Mouse (Mus musculus): ENCODE measurements at regions not wholly inside any gene's neighbourhood (a gene's known extent, or its start where the extent isn't known, plus 50 kb on each side); places are given as distances from the start of the nearest gene placed in this dataset.

GRCm38 (mm10) chr6:49893113-49893512 is 70.6 kb downstream of the Npy start:
- no peaks in the 10 kb centered on the region for H3K4me1 ChIP-seq (replicated peaks; ENCODE audit: low read depth, low read length)
- H3K27me3 ChIP-seq (ENCODE audit: insufficient read depth, low read length): no peaks in the 10 kb centered on the region
- no peaks in the 10 kb centered on the region for H3K36me3 ChIP-seq (ENCODE audit: insufficient read depth, low read length)
- H3K4me3 ChIP-seq (replicated peaks; ENCODE audit: low read length): no peak overlapping the region
- TF ChIP-seq NANOG (IDR thresholded peaks at IDR 0.05; ENCODE audit: borderline replicate concordance, low read length): no peak
- no peak for TF ChIP-seq POU5F1 (IDR thresholded peaks at IDR 0.05; ENCODE audit: borderline replicate concordance, low read length)
- TF ChIP-seq CTCF (conservative IDR thresholded peaks at IDR 0.05; ENCODE audit: low read length): no peak
- peaks cover 21% of the 10 kb centered on the region for H3K9me3 ChIP-seq (ENCODE audit: low read length)

GRCm38 (mm10) chr6:49899146-49899545 is 76.6 kb downstream of the Npy start:
- H3K4me3 ChIP-seq (replicated peaks; ENCODE audit: low read length): no peak overlapping the region

GRCm38 (mm10) chr6:49901512-49901911 is 79.0 kb downstream of the Npy start:
- no peaks in the 10 kb centered on the region for H3K4me1 ChIP-seq (replicated peaks; ENCODE audit: low read depth, low read length)
- H3K36me3 ChIP-seq (ENCODE audit: insufficient read depth, low read length): no peaks in the 10 kb centered on the region
- peaks cover 2% of the 10 kb centered on the region; the same call in 1 of the 2 replicates for H3K27me3 ChIP-seq (ENCODE audit: insufficient read depth, low read length)
- peaks cover 14% of the 10 kb centered on the region for H3K9me3 ChIP-seq (ENCODE audit: low read length)
- TF ChIP-seq POU5F1 (IDR thresholded peaks at IDR 0.05; ENCODE audit: borderline replicate concordance, low read length): no peak
- no peak for TF ChIP-seq CTCF (conservative IDR thresholded peaks at IDR 0.05; ENCODE audit: low read length)
- no peak for TF ChIP-seq NANOG (IDR thresholded peaks at IDR 0.05; ENCODE audit: borderline replicate concordance, low read length)
- H3K4me3 ChIP-seq (replicated peaks; ENCODE audit: low read length): no peak overlapping the region

More at GRCm38 (mm10) chr6:49899146-49899545, 76.6 kb downstream of the Npy start:
- Histone ChIP-seq H3K27me3 (ENCODE audit: insufficient read depth, low read length) (no peaks in the 10 kb centered on the region), H3K9me3 (ENCODE audit: low read length) (peaks cover 18% of the 10 kb centered on the region), H3K36me3 (ENCODE audit: insufficient read depth, low read length) (no peaks in the 10 kb centered on the region), H3K4me1 (replicated peaks; ENCODE audit: low read depth, low read length) (no peaks in the 10 kb centered on the region)
- no peak for TF ChIP-seq NANOG (IDR thresholded peaks at IDR 0.05; ENCODE audit: borderline replicate concordance, low read length)
- no peak for TF ChIP-seq CTCF (conservative IDR thresholded peaks at IDR 0.05; ENCODE audit: low read length)

GRCm38 (mm10) chr6:49904001-49904400 is 81.5 kb downstream of the Npy start:
- TF ChIP-seq NANOG (IDR thresholded peaks at IDR 0.05; ENCODE audit: borderline replicate concordance, low read length) (no peak), POU5F1 (IDR thresholded peaks at IDR 0.05; ENCODE audit: borderline replicate concordance, low read length) (no peak)
- Histone ChIP-seq H3K9me3 (ENCODE audit: low read length) (peaks cover 13% of the 10 kb centered on the region), H3K4me3 (replicated peaks; ENCODE audit: low read length) (no peak overlapping the region), H3K4me1 (replicated peaks; ENCODE audit: low read depth, low read length) (no peaks in the 10 kb centered on the region), H3K27me3 (ENCODE audit: insufficient read depth, low read length) (peaks cover 2% of the 10 kb centered on the region; the same call in 1 of the 2 replicates), H3K36me3 (ENCODE audit: insufficient read depth, low read length) (no peaks in the 10 kb centered on the region)

- H3K9me3 ChIP-seq (ENCODE audit: low read length): no peaks in the 10 kb centered on the region
These were observed 83.9 kb downstream of the Npy start for GRCm38 (mm10) chr6:49906456-49906855.

GRCm38 (mm10) chr6:49919089-49919812 is 96.7 kb downstream of the Npy start:
- Histone ChIP-seq H3K4me3 (replicated peaks; ENCODE audit: low read length) (no peak overlapping the region), H3K9me3 (ENCODE audit: low read length) (peaks cover 16% of the 10 kb centered on the region)
- TF ChIP-seq CTCF (conservative IDR thresholded peaks at IDR 0.05; ENCODE audit: low read length) (peak; percentile 28), NANOG (IDR thresholded peaks at IDR 0.05; ENCODE audit: borderline replicate concordance, low read length) (no peak), POU5F1 (IDR thresholded peaks at IDR 0.05; ENCODE audit: borderline replicate concordance, low read length) (no peak)

More at GRCm38 (mm10) chr6:49906456-49906855, 83.9 kb downstream of the Npy start:
- Histone ChIP-seq H3K4me1 (replicated peaks; ENCODE audit: low read depth, low read length) (no peaks in the 10 kb centered on the region), H3K27me3 (ENCODE audit: insufficient read depth, low read length) (peaks cover 2% of the 10 kb centered on the region; the same call in 1 of the 2 replicates), H3K4me3 (replicated peaks; ENCODE audit: low read length) (no peak overlapping the region), H3K36me3 (ENCODE audit: insufficient read depth, low read length) (no peaks in the 10 kb centered on the region)
- TF ChIP-seq POU5F1 (IDR thresholded peaks at IDR 0.05; ENCODE audit: borderline replicate concordance, low read length) (no peak), CTCF (conservative IDR thresholded peaks at IDR 0.05; ENCODE audit: low read length) (no peak), NANOG (IDR thresholded peaks at IDR 0.05; ENCODE audit: borderline replicate concordance, low read length) (no peak)

GRCm38 (mm10) chr6:49919813-49920170 is 97.3 kb downstream of the Npy start:
- Histone ChIP-seq H3K27me3 (ENCODE audit: insufficient read depth, low read length) (no peaks in the 10 kb centered on the region), H3K36me3 (ENCODE audit: insufficient read depth, low read length) (no peaks in the 10 kb centered on the region), H3K4me3 (replicated peaks; ENCODE audit: low read length) (no peak overlapping the region), H3K9me3 (ENCODE audit: low read length) (peaks cover 18% of the 10 kb centered on the region), H3K4me1 (replicated peaks; ENCODE audit: low read depth, low read length) (no peaks in the 10 kb centered on the region)
- no peak for TF ChIP-seq CTCF (conservative IDR thresholded peaks at IDR 0.05; ENCODE audit: low read length)
- TF ChIP-seq POU5F1 (IDR thresholded peaks at IDR 0.05; ENCODE audit: borderline replicate concordance, low read length): no peak
- TF ChIP-seq NANOG (IDR thresholded peaks at IDR 0.05; ENCODE audit: borderline replicate concordance, low read length): no peak

More at GRCm38 (mm10) chr6:49919089-49919812, 96.7 kb downstream of the Npy start:
- Histone ChIP-seq H3K36me3 (ENCODE audit: insufficient read depth, low read length) (no peaks in the 10 kb centered on the region), H3K27me3 (ENCODE audit: insufficient read depth, low read length) (no peaks in the 10 kb centered on the region), H3K4me1 (replicated peaks; ENCODE audit: low read depth, low read length) (no peaks in the 10 kb centered on the region)

- no peak for TF ChIP-seq NANOG (IDR thresholded peaks at IDR 0.05; ENCODE audit: borderline replicate concordance, low read length)
- TF ChIP-seq CTCF (conservative IDR thresholded peaks at IDR 0.05; ENCODE audit: low read length): no peak
- TF ChIP-seq POU5F1 (IDR thresholded peaks at IDR 0.05; ENCODE audit: borderline replicate concordance, low read length): no peak
- no peaks in the 10 kb centered on the region for H3K27me3 ChIP-seq (ENCODE audit: insufficient read depth, low read length)
- no peaks in the 10 kb centered on the region for H3K4me1 ChIP-seq (replicated peaks; ENCODE audit: low read depth, low read length)
- peaks cover 18% of the 10 kb centered on the region for H3K9me3 ChIP-seq (ENCODE audit: low read length)
- H3K4me3 ChIP-seq (replicated peaks; ENCODE audit: low read length): no peak overlapping the region
- H3K36me3 ChIP-seq (ENCODE audit: insufficient read depth, low read length): no peaks in the 10 kb centered on the region
These were observed 101.8 kb downstream of the Npy start for GRCm38 (mm10) chr6:49924296-49924695.

- no peaks in the 10 kb centered on the region for H3K4me1 ChIP-seq (replicated peaks; ENCODE audit: low read depth, low read length)
These were observed 105.6 kb downstream of the Npy start for GRCm38 (mm10) chr6:49928075-49928474.

More at GRCm38 (mm10) chr6:49928075-49928474, 105.6 kb downstream of the Npy start:
- peaks cover 15% of the 10 kb centered on the region for H3K9me3 ChIP-seq (ENCODE audit: low read length)
- H3K36me3 ChIP-seq (ENCODE audit: insufficient read depth, low read length): no peaks in the 10 kb centered on the region
- TF ChIP-seq NANOG (IDR thresholded peaks at IDR 0.05; ENCODE audit: borderline replicate concordance, low read length) (no peak), POU5F1 (IDR thresholded peaks at IDR 0.05; ENCODE audit: borderline replicate concordance, low read length) (no peak), CTCF (conservative IDR thresholded peaks at IDR 0.05; ENCODE audit: low read length) (no peak)
- H3K4me3 ChIP-seq (replicated peaks; ENCODE audit: low read length): no peak overlapping the region
- no peaks in the 10 kb centered on the region for H3K27me3 ChIP-seq (ENCODE audit: insufficient read depth, low read length)
